Mouse (Mus musculus) ES-CJ7 (cell line): ENCODE results near the gene Cyp2f2.

Experiments used
- DNase-seq: peaks from one replicate; pipeline ENCODE4 v3.0.0; 2011; ENCODE audit warnings: low read depth, low spot score

Cyp2f2 gene

GRCm38 (mm10) chr7:27153205-27153764 lies 33.6 kb downstream of the Cyp2f2 start, which contains the start of gene Cyp2t4:
Gene Cyp2t4 (plus strand): TSS chr7:27153714.
- no peak for DNase-seq

- no peak for DNase-seq
These were observed 36.3 kb downstream of the Cyp2f2 start for GRCm38 (mm10) chr7:27156005-27156404.

- no peak for DNase-seq
These were observed 38.5 kb downstream of the Cyp2f2 start for GRCm38 (mm10) chr7:27158171-27158570.

- DNase-seq = no peak
These were observed 39.5 kb downstream of the Cyp2f2 start for GRCm38 (mm10) chr7:27159256-27159655.

GRCm38 (mm10) chr7:27159882-27160281 lies 40.2 kb downstream of the Cyp2f2 start:
- peak; percentile 98 for DNase-seq

GRCm38 (mm10) chr7:27160921-27161320 lies 41.2 kb downstream of the Cyp2f2 start:
- no peak for DNase-seq

- no peak for DNase-seq
These were observed 42.0 kb downstream of the Cyp2f2 start for GRCm38 (mm10) chr7:27161744-27162143.

GRCm38 (mm10) chr7:27162780-27163449 lies 43.2 kb downstream of the Cyp2f2 start:
- no peak for DNase-seq

GRCm38 (mm10) chr7:27163450-27163805 lies 43.7 kb downstream of the Cyp2f2 start:
- DNase-seq = no peak

GRCm38 (mm10) chr7:27164112-27164947 lies 44.6 kb downstream of the Cyp2f2 start:
- DNase-seq = peak; percentile 63

GRCm38 (mm10) chr7:27165007-27165655 lies 45.4 kb downstream of the Cyp2f2 start:
- no peak for DNase-seq

GRCm38 (mm10) chr7:27165696-27166095 lies 46.0 kb downstream of the Cyp2f2 start:
- DNase-seq = no peak

GRCm38 (mm10) chr7:27166229-27166613 lies 46.5 kb downstream of the Cyp2f2 start:
- DNase-seq = peak; percentile 80

GRCm38 (mm10) chr7:27166614-27167474 lies 47.1 kb downstream of the Cyp2f2 start, which contains the start of gene Egln2:
Gene Egln2 (minus strand): TSS chr7:27166802.
- peak; percentile 95 for DNase-seq

GRCm38 (mm10) chr7:27167475-27168094 lies 47.9 kb downstream of the Cyp2f2 start:
- no peak for DNase-seq

GRCm38 (mm10) chr7:27168371-27168770 lies 48.7 kb downstream of the Cyp2f2 start:
- no peak for DNase-seq

- no peak for DNase-seq
These were observed 51.3 kb downstream of the Cyp2f2 start for GRCm38 (mm10) chr7:27170981-27171380.

GRCm38 (mm10) chr7:27174496-27174895 lies 54.8 kb downstream of the Cyp2f2 start:
- no peak for DNase-seq

GRCm38 (mm10) chr7:27174896-27175295 lies 55.2 kb downstream of the Cyp2f2 start:
- no peak for DNase-seq

- no peak for DNase-seq
These were observed 58.2 kb downstream of the Cyp2f2 start for GRCm38 (mm10) chr7:27177942-27178323.
